Mouse (Mus musculus): ENCODE results near the gene Them4. TPM values are rescaled to one million over a fixed set of nuclear protein-coding genes. Genes with fewer than 3 reads are reported as not detected.

Them4 gene
- polyA plus RNA-seq, 1 experiment from 2014 or later, result 11.5 TPM

GRCm38 (mm10) chr3:94341959-94342422 is 32.1 kb downstream of the Them4 start, which contains the start of gene Them5:
Them5 (plus strand) TSS chr3:94342099.
- Histone ChIP-seq H3K27ac (ENCODE audit: poor library complexity, severe bottlenecking) (no peak within 1 kb of the TSS), H3K9ac (no peak within 1 kb of the TSS), H3K4me1 (replicated peaks) (peaks cover 10% of the 10 kb centered on the region), H3K27me3 (replicated peaks) (no peaks in the 10 kb centered on the region; the same call in 1 of the 2 replicates), H3K36me3 (no peaks in the 10 kb centered on the region), H3K9me3 (replicated peaks) (no peaks in the 10 kb centered on the region), H3K4me3 (no peak within 1 kb of the TSS), H3K4me2 (no peak within 1 kb of the TSS)
- no peak; the same call in 1 of the 2 replicates for ATAC-seq (ENCODE audit: insufficient number of reproducible peaks, low FRiP score)
- WGBS, result 33% methylated on average over 3 of the region's 3 CpGs

- no peaks in the 10 kb centered on the region for H3K9me3 ChIP-seq (replicated peaks)
- H3K4me2 ChIP-seq, result no peak overlapping the region
- WGBS, result 40% methylated on average over 1 of the region's 1 CpGs
- H3K4me1 ChIP-seq (replicated peaks), result peaks cover 10% of the 10 kb centered on the region
- no peak overlapping the region for H3K4me3 ChIP-seq
- no peaks in the 10 kb centered on the region for H3K36me3 ChIP-seq
- no peak overlapping the region for H3K9ac ChIP-seq
- H3K27ac ChIP-seq (ENCODE audit: poor library complexity, severe bottlenecking), result no peak overlapping the region
- ATAC-seq (ENCODE audit: insufficient number of reproducible peaks, low FRiP score), result no peak
- H3K27me3 ChIP-seq (replicated peaks), result no peaks in the 10 kb centered on the region; the same call in 1 of the 2 replicates
Measured at GRCm38 (mm10) chr3:94342552-94342951, 32.7 kb downstream of the Them4 start.

- no peaks in the 10 kb centered on the region for H3K9me3 ChIP-seq (replicated peaks)
- peaks cover 10% of the 10 kb centered on the region for H3K4me1 ChIP-seq (replicated peaks)
- H3K9ac ChIP-seq, result no peak overlapping the region
- WGBS, result 73% methylated on average over 2 of the region's 2 CpGs
- no peaks in the 10 kb centered on the region; the same call in 1 of the 2 replicates for H3K27me3 ChIP-seq (replicated peaks)
- H3K27ac ChIP-seq (ENCODE audit: poor library complexity, severe bottlenecking), result no peak overlapping the region
- no peak overlapping the region for H3K4me3 ChIP-seq
- no peaks in the 10 kb centered on the region for H3K36me3 ChIP-seq
- ATAC-seq (ENCODE audit: insufficient number of reproducible peaks, low FRiP score), result no peak
- no peak overlapping the region for H3K4me2 ChIP-seq
Measured at GRCm38 (mm10) chr3:94344182-94344581, 34.3 kb downstream of the Them4 start.

- H3K36me3 ChIP-seq, result no peaks in the 10 kb centered on the region
- WGBS, result 63% methylated on average over 3 of the region's 3 CpGs
- H3K4me2 ChIP-seq, result no peak overlapping the region
- ATAC-seq (ENCODE audit: insufficient number of reproducible peaks, low FRiP score), result no peak
- H3K9ac ChIP-seq, result no peak overlapping the region
- no peak overlapping the region for H3K27ac ChIP-seq (ENCODE audit: poor library complexity, severe bottlenecking)
- no peak overlapping the region for H3K4me3 ChIP-seq
- peaks cover 10% of the 10 kb centered on the region for H3K4me1 ChIP-seq (replicated peaks)
- no peaks in the 10 kb centered on the region for H3K9me3 ChIP-seq (replicated peaks)
- no peaks in the 10 kb centered on the region; the same call in 1 of the 2 replicates for H3K27me3 ChIP-seq (replicated peaks)
Measured at GRCm38 (mm10) chr3:94344897-94345296, 35.0 kb downstream of the Them4 start.

- WGBS, result 70% methylated on average over 2 of the region's 2 CpGs
- Histone ChIP-seq H3K4me3 (no peak overlapping the region), H3K9ac (no peak overlapping the region), H3K9me3 (replicated peaks) (peaks cover 9% of the 10 kb centered on the region; the same call in 1 of the 2 replicates), H3K4me1 (replicated peaks) (no peaks in the 10 kb centered on the region), H3K4me2 (no peak overlapping the region), H3K27me3 (replicated peaks) (no peaks in the 10 kb centered on the region; the same call in 1 of the 2 replicates), H3K36me3 (no peaks in the 10 kb centered on the region), H3K27ac (ENCODE audit: poor library complexity, severe bottlenecking) (no peak overlapping the region)
- ATAC-seq (ENCODE audit: insufficient number of reproducible peaks, low FRiP score), result no peak
Measured at GRCm38 (mm10) chr3:94348146-94348545, 38.3 kb downstream of the Them4 start.

GRCm38 (mm10) chr3:94360812-94361211 is 50.9 kb downstream of the Them4 start:
- Histone ChIP-seq H3K4me2 (no peak overlapping the region), H3K36me3 (no peaks in the 10 kb centered on the region), H3K9ac (no peak overlapping the region), H3K4me1 (replicated peaks) (peaks cover 7% of the 10 kb centered on the region; the same call in 1 of the 2 replicates), H3K27ac (ENCODE audit: poor library complexity, severe bottlenecking) (no peak overlapping the region), H3K9me3 (replicated peaks) (no peaks in the 10 kb centered on the region), H3K27me3 (replicated peaks) (peaks cover 53% of the 10 kb centered on the region), H3K4me3 (no peak overlapping the region)
- no peak for ATAC-seq (ENCODE audit: insufficient number of reproducible peaks, low FRiP score)
- 0% methylated on average over 1 of the region's 1 CpGs for WGBS

GRCm38 (mm10) chr3:94362138-94362537 is 52.2 kb downstream of the Them4 start, which contains the start of gene C2cd4d:
C2cd4d (plus strand) TSS chr3:94362438.
- peaks cover 7% of the 10 kb centered on the region; the same call in 1 of the 2 replicates for H3K4me1 ChIP-seq (replicated peaks)
- no peaks in the 10 kb centered on the region for H3K9me3 ChIP-seq (replicated peaks)
- peak within 1 kb of the TSS; percentile 95 for H3K4me2 ChIP-seq
- H3K9ac ChIP-seq, result peak within 1 kb of the TSS; percentile 76
- H3K4me3 ChIP-seq, result peak within 1 kb of the TSS; percentile 58
- WGBS, result 52% methylated on average over 7 of the region's 7 CpGs
- no peak within 1 kb of the TSS for H3K27ac ChIP-seq (ENCODE audit: poor library complexity, severe bottlenecking)
- ATAC-seq (ENCODE audit: insufficient number of reproducible peaks, low FRiP score), result no peak
- no peaks in the 10 kb centered on the region for H3K36me3 ChIP-seq
- peaks cover 62% of the 10 kb centered on the region for H3K27me3 ChIP-seq (replicated peaks)

- peak overlapping the region; percentile 95 for H3K4me2 ChIP-seq
- no peak overlapping the region for H3K27ac ChIP-seq (ENCODE audit: poor library complexity, severe bottlenecking)
- WGBS, result 5% methylated on average over 97 of the region's 97 CpGs
- no peaks in the 10 kb centered on the region for H3K36me3 ChIP-seq
- H3K27me3 ChIP-seq (replicated peaks), result peaks cover 62% of the 10 kb centered on the region
- H3K9ac ChIP-seq, result peak overlapping the region; percentile 76
- H3K4me3 ChIP-seq, result peak overlapping the region; percentile 58
- H3K4me1 ChIP-seq (replicated peaks), result peaks cover 7% of the 10 kb centered on the region; the same call in 1 of the 2 replicates
- ATAC-seq (ENCODE audit: insufficient number of reproducible peaks, low FRiP score), result peak; percentile 63
- H3K9me3 ChIP-seq (replicated peaks), result no peaks in the 10 kb centered on the region
Measured at GRCm38 (mm10) chr3:94363291-94364153, 53.6 kb downstream of the Them4 start.

- Histone ChIP-seq H3K36me3 (no peaks in the 10 kb centered on the region), H3K9me3 (replicated peaks) (no peaks in the 10 kb centered on the region), H3K4me1 (replicated peaks) (peaks cover 7% of the 10 kb centered on the region; the same call in 1 of the 2 replicates), H3K4me2 (peak overlapping the region; percentile 95), H3K27ac (ENCODE audit: poor library complexity, severe bottlenecking) (no peak overlapping the region), H3K9ac (peak overlapping the region; percentile 76), H3K4me3 (peak overlapping the region; percentile 58), H3K27me3 (replicated peaks) (peaks cover 62% of the 10 kb centered on the region)
- WGBS, result 3% methylated on average over 23 of the region's 23 CpGs
- no peak for ATAC-seq (ENCODE audit: insufficient number of reproducible peaks, low FRiP score)
Measured at GRCm38 (mm10) chr3:94364154-94364526, 54.3 kb downstream of the Them4 start.

GRCm38 (mm10) chr3:94366761-94367160 is 56.9 kb downstream of the Them4 start:
- no peak overlapping the region for H3K4me3 ChIP-seq

GRCm38 (mm10) chr3:94367511-94367910 is 57.6 kb downstream of the Them4 start:
- H3K4me2 ChIP-seq, result no peak overlapping the region
- H3K27me3 ChIP-seq (replicated peaks), result peaks cover 43% of the 10 kb centered on the region
- H3K27ac ChIP-seq (ENCODE audit: poor library complexity, severe bottlenecking), result no peak overlapping the region
- no peak overlapping the region for H3K4me3 ChIP-seq
- WGBS, result 78% methylated on average over 6 of the region's 6 CpGs
- peaks cover 18% of the 10 kb centered on the region for H3K4me1 ChIP-seq (replicated peaks)
- H3K9me3 ChIP-seq (replicated peaks), result no peaks in the 10 kb centered on the region
- no peak for ATAC-seq (ENCODE audit: insufficient number of reproducible peaks, low FRiP score)
- H3K9ac ChIP-seq, result no peak overlapping the region
- no peaks in the 10 kb centered on the region for H3K36me3 ChIP-seq

More at GRCm38 (mm10) chr3:94366761-94367160, 56.9 kb downstream of the Them4 start:
- H3K4me2 ChIP-seq, result no peak overlapping the region
- H3K9me3 ChIP-seq (replicated peaks), result no peaks in the 10 kb centered on the region
- H3K4me1 ChIP-seq (replicated peaks), result peaks cover 12% of the 10 kb centered on the region
- ATAC-seq (ENCODE audit: insufficient number of reproducible peaks, low FRiP score), result no peak
- no peak overlapping the region for H3K27ac ChIP-seq (ENCODE audit: poor library complexity, severe bottlenecking)
- peaks cover 49% of the 10 kb centered on the region for H3K27me3 ChIP-seq (replicated peaks)
- H3K36me3 ChIP-seq, result no peaks in the 10 kb centered on the region
- H3K9ac ChIP-seq, result no peak overlapping the region
- WGBS, result 17% methylated on average over 3 of the region's 3 CpGs

Data from heart, embryonic 12.5 days (tissue).